Mouse (Mus musculus) forebrain, embryonic 14.5 days (tissue): ENCODE measurements around the gene Simc1. TPM values are rescaled to one million over a fixed set of nuclear protein-coding genes. Genes with fewer than 3 reads are reported as not detected.

Source experiments
- ATAC-seq: fragments of 200-750 bp; cut with Nextera tagmentation; 2 replicates; pipeline ENCODE4 v1.8.0; 2017; ENCODE audit warnings: mild to moderate bottlenecking, moderate library complexity
- DNase-seq: peaks from one replicate; pipeline ENCODE4 v3.0.0-alpha.2; 2015; ENCODE audit warnings: low spot score
- H3K27ac ChIP-seq: fragments of 300-500 bp; sonication (generic); 2 replicates; pipeline ENCODE4 v1.5.1; 2014; ENCODE audit warnings: low read depth, mild to moderate bottlenecking, control low read depth, low read length, moderate library complexity
- H3K27me3 ChIP-seq: fragments of 300-500 bp; sonication (generic); replicated peaks from 2 replicates; pipeline ENCODE4 v1.6.1; 2014; ENCODE audit warnings: low read length, control low read depth, mixed read lengths; ENCODE audit not compliant: control insufficient read depth, insufficient read depth
- H3K36me3 ChIP-seq: fragments of 300-500 bp; sonication (generic); 2 replicates; pipeline ENCODE4 v1.6.1; 2014; ENCODE audit warnings: low read length, control low read depth; ENCODE audit not compliant: control insufficient read depth, insufficient read depth
- H3K4me1 ChIP-seq: fragments of 300-500 bp; sonication (generic); 2 replicates; pipeline ENCODE4 v1.6.1; 2014; ENCODE audit warnings: antibody characterized with exemption, low read length, control low read depth; ENCODE audit not compliant: control insufficient read depth, insufficient read depth
- H3K4me2 ChIP-seq: fragments of 300-500 bp; sonication (generic); 2 replicates; pipeline ENCODE4 v1.6.1; 2014; ENCODE audit warnings: mild to moderate bottlenecking, control low read depth, low read length
- H3K4me3 ChIP-seq: fragments of 300-500 bp; sonication (generic); 2 replicates; pipeline ENCODE4 v1.5.1; 2014; ENCODE audit warnings: low read depth, low read length, control low read depth
- H3K9ac ChIP-seq: fragments of 300-500 bp; sonication (generic); 2 replicates; pipeline ENCODE4 v1.6.1; 2014; ENCODE audit warnings: mild to moderate bottlenecking, low read length, control low read depth, moderate library complexity
- H3K9me3 ChIP-seq: fragments of 300-500 bp; sonication (generic); replicated peaks from 2 replicates; pipeline ENCODE4 v1.6.1; 2016; ENCODE audit warnings: low read length, control low read depth, mixed read lengths; ENCODE audit not compliant: control insufficient read depth
- WGBS: fragments of 180-500 bp; shearing (Covaris S2); extraction: QIAGEN DNeasy Blood & Tissue Kit; methylation state at CpG from one replicate; pipeline ENCODE4 v1.1.7; 2014; 5-methylcytosine and 5-hydroxymethylcytosine counted together
- polyA plus RNA-seq: library from polyadenylated mRNA; unstranded; fragments of >200 nt; fragmentation: Nextera tagmentation; extraction: Ambion mirVana; gene quantifications from 2 replicates; pipeline ENCODE4 v1.2.1, GENCODE M21; 2014

Gene Simc1
- polyA plus RNA-seq, 1 experiment from 2014 or later = 23.0 TPM

- Histone ChIP-seq H3K36me3 (no peaks in the 10 kb centered on the region), H3K4me3 (no peak overlapping the region), H3K4me2 (no peak overlapping the region), H3K4me1 (peaks cover 13% of the 10 kb centered on the region), H3K9ac (no peak overlapping the region), H3K27ac (no peak overlapping the region), H3K27me3 (no peaks in the 10 kb centered on the region), H3K9me3 (no peaks in the 10 kb centered on the region)
- DNase-seq = peak; percentile 39
- 8% methylated on average over 2 of the region's 2 CpGs for WGBS
- no peak for ATAC-seq
These were observed 68.1 kb downstream of the Simc1 start for GRCm38 (mm10) chr13:54571637-54572036.

- Histone ChIP-seq H3K27ac (no peak overlapping the region), H3K9me3 (no peaks in the 10 kb centered on the region), H3K36me3 (0 out of 2 replicates have a peak, but pooled peaks cover 3% of the 10 kb centered on the region), H3K9ac (no peak overlapping the region), H3K4me2 (no peak overlapping the region), H3K4me1 (peaks cover 13% of the 10 kb centered on the region), H3K4me3 (no peak overlapping the region), H3K27me3 (no peaks in the 10 kb centered on the region)
- DNase-seq (no peak), ATAC-seq (no peak)
- 85% methylated on average over 4 of the region's 4 CpGs for WGBS
These were observed 69.0 kb downstream of the Simc1 start for GRCm38 (mm10) chr13:54572621-54573020.

- peak; percentile 96 for ATAC-seq
- H3K4me3 ChIP-seq = peak within 1 kb of the TSS; percentile 98
- H3K9ac ChIP-seq = peak within 1 kb of the TSS; percentile 93
- WGBS = under 1% methylated on average over 55 of the region's 55 CpGs
- DNase-seq = peak; percentile 82
- H3K4me2 ChIP-seq = peak within 1 kb of the TSS; percentile 90
- H3K4me1 ChIP-seq = peaks cover 13% of the 10 kb centered on the region
- peak within 1 kb of the TSS; percentile 62; the same call in 1 of the 2 replicates for H3K27ac ChIP-seq
- no peaks in the 10 kb centered on the region for H3K27me3 ChIP-seq
- peaks cover 21% of the 10 kb centered on the region for H3K36me3 ChIP-seq
- no peaks in the 10 kb centered on the region for H3K9me3 ChIP-seq
These were observed 71.4 kb downstream of the Simc1 start, which contains the start of gene Arl10 for GRCm38 (mm10) chr13:54574854-54575481. Arl10 (plus strand) TSS chr13:54575015.

GRCm38 (mm10) chr13:54575489-54575888 lies 71.9 kb downstream of the Simc1 start:
- DNase-seq = no peak
- Histone ChIP-seq H3K9me3 (no peaks in the 10 kb centered on the region), H3K4me1 (peaks cover 13% of the 10 kb centered on the region), H3K27me3 (no peaks in the 10 kb centered on the region), H3K9ac (peak overlapping the region; percentile 93), H3K4me2 (peak overlapping the region; percentile 90), H3K36me3 (peaks cover 27% of the 10 kb centered on the region), H3K4me3 (peak overlapping the region; percentile 98), H3K27ac (no peak overlapping the region)
- ATAC-seq = peak; percentile 19; the same call in 1 of the 2 replicates
- 3% methylated on average over 19 of the region's 19 CpGs for WGBS

- H3K4me1 ChIP-seq = peaks cover 13% of the 10 kb centered on the region
- no peak overlapping the region for H3K27ac ChIP-seq
- H3K27me3 ChIP-seq = no peaks in the 10 kb centered on the region
- WGBS = 82% methylated on average over 21 of the region's 21 CpGs
- no peak overlapping the region for H3K4me2 ChIP-seq
- H3K4me3 ChIP-seq = no peak overlapping the region
- no peak overlapping the region for H3K9ac ChIP-seq
- H3K9me3 ChIP-seq = no peaks in the 10 kb centered on the region
- H3K36me3 ChIP-seq = peaks cover 50% of the 10 kb centered on the region
- no peak for DNase-seq
- ATAC-seq = no peak
These were observed 74.3 kb downstream of the Simc1 start for GRCm38 (mm10) chr13:54577652-54578507.

GRCm38 (mm10) chr13:54581385-54581784 lies 77.8 kb downstream of the Simc1 start:
- Histone ChIP-seq H3K4me1 (0 out of 2 replicates have a peak, but pooled peaks cover under 1% of the 10 kb centered on the region), H3K36me3 (peaks cover 85% of the 10 kb centered on the region), H3K27ac (no peak overlapping the region), H3K4me2 (no peak overlapping the region), H3K9me3 (no peaks in the 10 kb centered on the region), H3K27me3 (no peaks in the 10 kb centered on the region), H3K9ac (no peak overlapping the region), H3K4me3 (no peak overlapping the region)
- WGBS = 81% methylated on average over 2 of the region's 2 CpGs
- ATAC-seq (no peak), DNase-seq (no peak)

GRCm38 (mm10) chr13:54582126-54582525 lies 78.5 kb downstream of the Simc1 start:
- peak; percentile 43 for DNase-seq
- Histone ChIP-seq H3K4me3 (no peak overlapping the region), H3K9me3 (no peaks in the 10 kb centered on the region), H3K4me2 (no peak overlapping the region), H3K36me3 (peaks cover 85% of the 10 kb centered on the region), H3K9ac (no peak overlapping the region), H3K27me3 (no peaks in the 10 kb centered on the region), H3K4me1 (no peaks in the 10 kb centered on the region), H3K27ac (peak overlapping the region; percentile 9; the same call in 1 of the 2 replicates)
- ATAC-seq = no peak
- WGBS = 35% methylated on average over 10 of the region's 10 CpGs

GRCm38 (mm10) chr13:54582860-54583259 lies 79.3 kb downstream of the Simc1 start:
- WGBS = 94% methylated on average over 5 of the region's 5 CpGs
- Histone ChIP-seq H3K9me3 (no peaks in the 10 kb centered on the region), H3K27ac (no peak overlapping the region), H3K36me3 (peaks cover 91% of the 10 kb centered on the region), H3K4me2 (no peak overlapping the region), H3K4me3 (no peak overlapping the region), H3K27me3 (no peaks in the 10 kb centered on the region), H3K9ac (no peak overlapping the region), H3K4me1 (no peaks in the 10 kb centered on the region)
- DNase-seq (no peak), ATAC-seq (no peak)
